Mouse (Mus musculus) MEL (cell line): ENCODE measurements around the gene Scn8a.

Source experiments
- CTCF ChIP-seq, 3 experiments: IDR thresholded peaks in 2 of 3; conservative IDR thresholded peaks in 1 of 3; 2 replicates each; pipeline ENCODE4 v1.5.1; 2011 to 2012; ENCODE audit warnings: low read length in 3 of 3, low read depth in 2 of 3, mild to moderate bottlenecking in 2 of 3, improper control_type of control experiment in 1 of 3, inconsistent platforms in 1 of 3, mixed read lengths in 1 of 3, moderate library complexity in 1 of 3; ENCODE audit not compliant: control insufficient read depth in 1 of 3, insufficient read depth in 1 of 3, poor library complexity in 1 of 3, severe bottlenecking in 1 of 3
- EP300 ChIP-seq, 2 experiments: IDR thresholded peaks; 2 replicates each; pipeline ENCODE4 v1.6.1; 2011; ENCODE audit warnings: improper control_type of control experiment in 2 of 2, low read length in 2 of 2, low read depth in 1 of 2, mild to moderate bottlenecking in 1 of 2
- GATA1 ChIP-seq: IDR thresholded peaks from 2 replicates; pipeline ENCODE4 v1.6.1; 2011; ENCODE audit warnings: low read depth, low read length, improper control_type of control experiment
- MAX ChIP-seq: IDR thresholded peaks from 2 replicates; pipeline ENCODE4 v1.6.1; 2011; ENCODE audit warnings: low read length, improper control_type of control experiment
- POLR2A ChIP-seq, 2 experiments: IDR thresholded peaks; 2 replicates each; pipeline ENCODE4 v1.6.1; 2011 to 2012; ENCODE audit warnings: low read length in 2 of 2, mild to moderate bottlenecking in 2 of 2, control low read depth in 1 of 2, improper control_type of control experiment in 1 of 2, low read depth in 1 of 2, moderate library complexity in 1 of 2; ENCODE audit not compliant: control insufficient read depth in 1 of 2, insufficient read depth in 1 of 2, poor library complexity in 1 of 2
- TAL1 ChIP-seq: IDR thresholded peaks from 2 replicates; pipeline ENCODE4 v1.6.1; 2012; ENCODE audit warnings: mild to moderate bottlenecking, inconsistent platforms, low read length, moderate library complexity, mixed read lengths
- USF2 ChIP-seq, 2 experiments: IDR thresholded peaks; 2 replicates each; pipeline ENCODE4 v1.6.1; 2011 to 2012; ENCODE audit warnings: improper control_type of control experiment in 2 of 2, low read length in 2 of 2, borderline replicate concordance in 1 of 2, inconsistent platforms in 1 of 2, low read depth in 1 of 2, mild to moderate bottlenecking in 1 of 2; ENCODE audit not compliant: insufficient read depth in 1 of 2

DNA sequence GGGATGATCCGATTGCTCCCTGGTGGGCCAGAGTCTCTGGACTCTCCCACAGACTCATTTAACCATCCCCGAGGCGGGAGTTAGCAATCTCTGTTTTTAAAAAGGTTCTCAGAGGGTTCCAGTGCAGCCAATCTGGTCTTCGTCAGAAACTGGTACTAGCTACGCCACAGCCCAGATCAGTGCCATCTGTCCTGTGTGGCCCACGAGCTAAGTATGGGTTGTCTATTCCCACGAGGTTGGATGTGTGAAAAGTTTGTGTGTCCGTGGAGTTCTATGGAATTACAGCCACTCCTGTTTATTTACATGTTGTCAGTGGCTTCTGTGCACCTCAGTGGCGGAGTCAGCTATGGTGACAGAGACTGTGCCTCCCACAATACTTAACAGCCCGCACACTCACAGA lies 81.8 kb downstream of the Scn8a start:
- TF ChIP-seq CTCF (IDR thresholded peaks at IDR 0.05 in 2 of 3, conservative IDR thresholded peaks at IDR 0.05 in 1 of 3; ENCODE audit: control insufficient read depth in 1 of 3, insufficient read depth in 1 of 3, low read depth in 2 of 3, low read length in 3 of 3, poor library complexity in 1 of 3, severe bottlenecking in 1 of 3) (no peak), TAL1 (no peak), EP300 (IDR thresholded peaks at IDR 0.05; ENCODE audit: low read depth in 1 of 2, low read length in 2 of 2) (no peak), MAX (no peak), POLR2A (IDR thresholded peaks at IDR 0.05; ENCODE audit: control insufficient read depth in 1 of 2, insufficient read depth in 1 of 2, low read depth in 1 of 2, low read length in 2 of 2, poor library complexity in 1 of 2) (no peak), USF2 (IDR thresholded peaks at IDR 0.05; ENCODE audit: borderline replicate concordance in 1 of 2, insufficient read depth in 1 of 2, low read depth in 1 of 2, low read length in 2 of 2) (no peak), GATA1 (no peak)
